Mouse (Mus musculus): ENCODE results near the gene Gm49368.

Gm49368 gene

GRCm38 (mm10) chr7:128057860-128058259 lies 4.6 kb upstream of the Gm49368 start:
- no peak for DNase-seq (ENCODE audit: low spot score)

DNA sequence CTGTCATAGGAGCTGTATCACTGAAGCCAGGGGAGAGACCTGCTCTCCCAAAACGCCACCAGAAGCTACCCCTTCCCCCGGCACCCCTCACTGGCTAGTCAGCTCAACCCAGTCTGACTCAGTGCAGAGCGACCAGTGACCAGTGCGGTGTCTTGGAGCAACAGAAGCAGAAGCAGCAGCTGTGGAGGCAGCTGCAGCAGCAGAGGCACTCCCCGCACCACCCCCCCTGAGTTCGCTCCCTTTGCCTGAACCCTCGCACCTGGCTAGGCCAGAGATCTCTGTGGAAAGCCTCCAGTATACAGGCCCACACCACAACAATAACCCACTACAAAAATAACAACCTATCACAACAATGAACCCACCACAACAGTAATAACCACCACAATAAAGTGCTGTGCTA lies 3.9 kb upstream of the Gm49368 start:
- no peak for DNase-seq (ENCODE audit: low spot score)

DNA sequence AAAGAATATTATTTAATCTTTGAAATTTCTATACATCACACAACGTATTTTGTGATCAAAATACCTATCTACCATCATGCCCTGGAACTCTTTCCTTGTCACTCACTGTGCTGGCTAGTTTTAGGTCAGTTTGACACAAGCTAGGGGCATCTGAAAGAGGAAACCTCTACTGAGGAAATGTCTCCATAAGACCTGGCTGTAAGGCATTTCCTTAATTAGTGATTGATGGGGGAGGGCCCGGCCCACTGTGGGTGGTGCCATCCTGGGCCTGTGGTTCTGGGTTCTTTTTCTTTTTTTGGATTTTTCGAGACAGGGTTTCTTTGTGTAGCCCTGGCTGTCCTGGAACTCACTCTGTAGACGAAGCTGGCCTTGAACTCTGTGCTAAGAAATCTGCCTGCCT lies 3.4 kb upstream of the Gm49368 start:
- DNase-seq (ENCODE audit: low spot score): no peak

DNA sequence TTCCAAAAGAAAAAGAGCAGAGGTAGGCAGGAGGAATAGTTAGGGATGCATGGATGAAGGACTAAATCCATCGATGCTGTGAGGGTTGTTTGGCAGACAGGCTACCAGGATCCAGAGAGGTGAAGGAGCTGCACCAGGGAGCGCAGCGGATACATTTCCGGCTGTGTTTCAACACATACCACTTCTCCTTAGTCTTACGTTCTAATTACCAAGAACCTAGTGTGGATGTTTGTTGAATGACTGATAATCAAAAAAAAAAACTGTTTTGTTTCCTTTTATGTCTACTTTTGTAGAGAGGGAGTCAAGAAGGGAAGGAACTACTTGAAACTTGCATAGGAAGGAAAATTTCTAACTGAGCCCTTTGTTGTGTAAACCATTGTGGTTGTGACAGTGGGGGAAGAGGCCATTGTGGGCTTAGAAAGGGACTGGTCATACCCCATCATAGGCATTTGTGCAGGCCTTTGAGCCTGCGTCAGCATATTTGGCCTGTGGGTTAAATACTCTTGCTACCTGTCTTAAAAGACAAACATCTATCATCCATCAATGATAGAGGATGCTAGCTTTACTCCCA lies 813 bp downstream of the Gm49368 start:
- no peak for DNase-seq (ENCODE audit: low spot score)

DNA sequence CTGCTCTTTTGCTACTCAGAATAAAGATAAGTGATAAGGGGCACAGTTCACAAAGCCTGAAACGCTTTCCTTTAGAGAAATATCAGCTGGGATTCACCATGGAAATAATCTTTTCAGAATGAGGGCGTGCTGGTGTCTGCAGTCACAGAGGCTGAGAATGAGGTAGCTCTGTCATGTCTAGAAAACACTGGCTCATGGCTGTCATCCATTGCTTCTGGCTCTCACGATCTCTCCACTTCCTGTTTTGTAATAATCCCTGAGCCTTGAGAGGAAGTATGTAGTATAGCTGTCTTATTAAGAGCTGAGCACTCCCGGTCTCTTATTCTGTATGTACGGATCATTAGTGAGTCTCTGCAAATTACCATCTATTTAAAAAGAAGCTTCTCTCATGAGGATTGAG lies 3.1 kb downstream of the Gm49368 start:
- no peak for DNase-seq (ENCODE audit: low spot score)

DNA sequence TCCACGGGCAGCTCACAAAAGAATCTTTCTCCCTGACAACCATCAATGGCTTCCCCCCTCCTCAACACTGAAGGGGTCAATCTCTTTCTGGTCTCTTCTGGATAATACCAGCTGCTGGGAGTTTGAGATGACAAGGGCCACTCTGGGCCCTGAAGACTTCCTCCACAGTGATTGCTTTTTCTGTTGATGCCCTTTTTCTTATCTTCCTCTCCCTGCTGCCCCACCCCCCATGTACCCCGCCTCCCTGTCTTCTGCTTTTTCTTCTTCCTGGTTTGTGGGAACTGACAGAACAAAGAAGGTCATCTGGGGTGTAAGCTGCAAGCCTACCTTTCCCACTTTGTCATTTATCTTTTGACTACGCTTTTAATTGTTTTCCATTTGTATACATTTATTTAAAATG lies 5.4 kb downstream of the Gm49368 start:
- no peak for DNase-seq (ENCODE audit: low spot score)

DNA sequence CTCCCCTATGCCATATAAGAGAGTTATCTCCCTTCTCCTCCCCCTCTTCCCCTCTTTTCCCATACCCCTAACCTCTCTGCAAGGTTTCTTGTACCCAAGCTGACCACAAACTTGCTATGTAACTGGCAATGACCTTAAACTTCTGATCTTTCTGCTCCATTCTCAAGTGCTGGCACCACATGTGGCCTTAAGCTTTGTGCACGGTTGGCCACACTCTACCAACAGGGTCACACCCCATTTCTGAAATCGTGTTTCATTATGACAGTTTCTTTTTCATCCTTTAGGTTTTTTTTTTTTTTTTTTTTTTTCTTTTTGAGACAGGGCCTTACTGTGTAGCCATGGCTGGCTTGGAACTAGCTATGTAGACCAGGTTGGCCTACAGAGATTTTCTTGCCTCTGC lies 7.4 kb downstream of the Gm49368 start:
- no peak for DNase-seq (ENCODE audit: low spot score)

DNA sequence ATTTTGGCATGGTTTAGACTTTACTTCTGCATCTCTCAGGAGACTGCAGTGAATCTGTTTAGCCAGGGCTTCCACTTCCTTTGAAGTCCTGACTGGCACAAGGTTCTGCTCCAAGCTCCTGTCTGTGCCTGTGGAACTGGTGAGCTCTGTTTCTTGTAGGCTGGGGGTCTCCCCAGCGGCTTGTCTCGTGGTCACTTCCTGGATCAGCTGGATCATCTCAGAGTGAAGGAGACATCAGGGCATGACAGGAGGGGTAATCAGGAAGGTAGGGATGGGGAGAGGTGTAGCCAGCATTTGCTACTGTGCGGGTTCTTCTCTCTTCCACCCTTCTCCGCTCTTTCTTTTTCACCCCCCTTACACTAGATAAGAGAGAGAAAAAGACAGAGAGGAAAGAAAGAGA lies 9.3 kb downstream of the Gm49368 start:
- DNase-seq (ENCODE audit: low spot score): no peak

GRCm38 (mm10) chr7:128080012-128080411 lies 17.5 kb downstream of the Gm49368 start:
- no peak for DNase-seq (ENCODE audit: low spot score)

DNA sequence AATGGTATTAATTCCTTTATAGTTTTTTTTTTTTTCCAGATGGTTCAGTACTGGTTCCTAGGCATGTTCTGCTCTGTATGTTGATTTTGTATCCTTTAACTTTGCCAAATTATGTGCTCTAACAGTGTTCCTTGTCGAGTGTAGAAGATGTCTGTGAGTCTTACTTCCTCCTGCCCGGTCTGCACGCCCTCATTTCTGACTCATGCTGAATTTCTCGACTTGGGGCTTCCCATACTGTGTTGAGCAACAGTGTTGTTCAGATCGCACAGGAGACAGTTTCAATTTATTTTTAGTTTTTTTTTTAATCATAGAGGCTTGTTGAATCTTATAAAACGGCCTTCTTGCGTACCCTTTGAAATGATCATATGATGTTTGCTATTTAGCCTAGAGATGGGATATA lies 26.7 kb downstream of the Gm49368 start:
- no peak for DNase-seq (ENCODE audit: low spot score)

GRCm38 (mm10) chr7:128098135-128098534 lies 35.7 kb downstream of the Gm49368 start:
- DNase-seq (ENCODE audit: low spot score): no peak

GRCm38 (mm10) chr7:128100742-128101357 lies 38.4 kb downstream of the Gm49368 start:
- no peak for DNase-seq (ENCODE audit: low spot score)

DNA sequence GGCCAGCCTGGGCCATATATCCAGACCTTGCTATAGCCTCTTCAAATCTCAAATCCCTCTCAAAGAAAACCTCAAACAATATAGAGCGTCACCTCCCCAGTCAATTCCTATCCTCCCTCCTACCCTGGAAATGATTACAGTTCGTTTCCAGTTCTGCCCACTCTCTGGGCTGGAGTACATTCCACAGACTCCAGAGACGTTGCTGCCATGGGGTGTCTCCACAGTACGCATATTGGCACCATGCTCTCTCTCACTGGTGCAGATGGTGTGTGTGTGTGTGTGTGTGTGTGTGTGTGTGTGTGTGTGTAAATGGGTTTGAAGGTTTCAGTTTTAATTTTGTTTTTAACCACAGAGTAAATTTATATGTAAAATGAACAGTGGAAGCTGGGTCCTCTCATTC lies 42.8 kb downstream of the Gm49368 start:
- DNase-seq (ENCODE audit: low spot score): no peak

GRCm38 (mm10) chr7:128107462-128107861 lies 45.0 kb downstream of the Gm49368 start:
- no peak for DNase-seq (ENCODE audit: low spot score)

DNA sequence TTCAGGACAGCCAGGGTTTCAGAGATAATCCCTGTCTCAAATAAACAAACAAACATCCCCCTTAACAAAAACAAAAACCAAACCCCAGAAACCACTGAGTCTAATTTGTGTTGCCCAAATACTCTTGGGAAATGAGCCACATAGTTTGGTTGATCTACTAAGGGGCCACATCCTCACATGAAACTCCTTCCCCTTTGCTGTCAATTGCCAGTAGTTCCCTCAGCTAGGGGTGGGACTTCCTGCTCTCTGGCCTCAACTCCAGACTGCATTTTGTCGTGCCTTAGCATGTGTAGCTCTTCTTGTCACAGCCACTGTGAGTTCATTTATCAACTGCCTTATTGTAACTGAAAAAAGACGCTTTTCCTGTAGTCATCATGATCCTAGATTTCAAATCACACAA lies 47.8 kb downstream of the Gm49368 start:
- DNase-seq (ENCODE audit: low spot score): no peak

- no peak for DNase-seq (ENCODE audit: low spot score)
Measured at GRCm38 (mm10) chr7:128112131-128112530, 49.6 kb downstream of the Gm49368 start.

DNA sequence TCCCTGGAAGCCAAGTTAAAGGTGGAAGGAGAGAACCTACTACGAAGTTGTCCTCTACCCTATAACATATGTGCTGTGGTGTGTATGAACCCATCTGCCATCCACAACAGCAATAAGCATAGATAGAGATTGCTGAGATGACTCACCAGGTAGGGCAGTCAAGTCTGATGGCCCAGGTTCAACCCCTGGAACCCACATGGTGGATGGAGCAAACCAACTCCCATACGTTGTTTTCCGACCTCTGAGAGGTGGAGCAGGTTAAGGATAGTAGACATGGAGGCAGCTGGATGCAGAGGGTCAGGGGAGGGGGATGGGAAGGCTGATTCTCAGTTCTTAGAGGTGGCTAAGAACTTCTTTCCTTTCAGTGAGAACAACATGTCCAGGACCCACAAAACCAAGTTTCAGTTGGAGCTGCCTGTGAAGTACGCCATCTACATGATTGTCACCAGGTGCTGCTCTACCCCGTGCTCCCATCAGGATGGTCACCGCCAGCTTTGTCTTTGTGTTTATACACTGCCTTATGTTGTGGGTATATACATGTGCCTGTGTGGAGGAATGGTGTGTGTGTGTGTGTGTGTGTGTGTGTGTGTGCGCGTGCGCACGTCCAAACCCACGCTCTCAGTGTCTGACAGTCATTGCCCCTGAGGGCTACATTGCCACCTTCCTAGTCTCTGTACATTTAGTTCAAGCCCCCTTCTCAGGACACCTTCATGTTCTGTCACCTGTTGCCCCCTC lies 52.1 kb downstream of the Gm49368 start:
- DNase-seq (ENCODE audit: low spot score): no peak

DNA sequence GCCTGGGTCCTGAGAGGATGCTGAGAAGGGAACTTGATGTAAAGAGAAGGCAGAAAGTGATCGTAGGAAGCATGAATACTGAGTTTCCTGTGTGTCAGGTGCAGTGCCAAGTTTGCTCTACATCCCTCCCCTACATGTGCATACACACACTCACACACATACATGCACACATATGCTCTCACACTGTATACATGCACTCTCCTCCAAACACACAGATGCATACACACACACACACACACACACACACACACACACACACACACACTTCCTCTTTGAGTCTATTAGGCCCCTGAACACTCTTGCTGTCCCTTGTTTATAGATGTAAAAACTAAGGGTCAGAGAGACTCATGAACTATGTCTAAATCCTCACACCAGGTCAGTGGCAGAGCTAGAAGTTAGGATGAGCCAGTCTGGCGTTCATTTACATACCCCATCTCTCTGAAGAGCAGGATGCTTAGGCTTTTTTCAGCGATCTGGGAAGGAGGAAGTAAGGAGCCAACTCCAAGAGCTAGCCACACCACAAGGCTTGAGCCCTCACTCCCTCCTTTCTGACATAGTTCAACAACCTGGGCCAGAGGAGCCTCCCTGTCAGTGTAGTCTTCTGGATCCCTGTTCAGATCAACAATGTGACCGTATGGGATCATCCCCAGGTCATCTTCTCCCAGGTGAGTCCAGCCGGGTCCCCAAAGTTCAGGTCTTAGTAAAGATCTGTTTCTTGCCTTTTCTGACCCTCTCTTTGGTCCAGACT lies 52.9 kb downstream of the Gm49368 start:
- no peak for DNase-seq (ENCODE audit: low spot score)

DNA sequence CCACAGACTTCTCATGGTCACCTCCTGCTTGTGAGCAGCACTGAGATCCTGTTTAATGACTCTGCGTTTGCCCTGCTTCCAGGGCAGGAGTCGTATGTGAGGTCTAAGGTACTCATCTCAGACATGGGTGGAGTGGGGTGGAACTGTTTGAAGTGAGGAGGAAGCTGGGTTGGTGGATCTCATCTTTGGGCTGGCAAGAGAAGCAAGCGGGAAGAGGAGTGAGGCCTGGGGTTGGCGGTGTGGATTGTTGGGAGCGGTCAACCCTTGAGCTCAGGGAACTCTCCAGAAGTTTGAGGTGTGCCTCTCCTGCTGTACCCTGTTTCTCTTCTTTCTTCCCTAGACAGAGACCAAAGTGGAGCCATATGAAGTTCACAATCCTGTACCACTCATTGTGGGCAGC lies 53.9 kb downstream of the Gm49368 start:
- DNase-seq (ENCODE audit: low spot score): no peak

DNA sequence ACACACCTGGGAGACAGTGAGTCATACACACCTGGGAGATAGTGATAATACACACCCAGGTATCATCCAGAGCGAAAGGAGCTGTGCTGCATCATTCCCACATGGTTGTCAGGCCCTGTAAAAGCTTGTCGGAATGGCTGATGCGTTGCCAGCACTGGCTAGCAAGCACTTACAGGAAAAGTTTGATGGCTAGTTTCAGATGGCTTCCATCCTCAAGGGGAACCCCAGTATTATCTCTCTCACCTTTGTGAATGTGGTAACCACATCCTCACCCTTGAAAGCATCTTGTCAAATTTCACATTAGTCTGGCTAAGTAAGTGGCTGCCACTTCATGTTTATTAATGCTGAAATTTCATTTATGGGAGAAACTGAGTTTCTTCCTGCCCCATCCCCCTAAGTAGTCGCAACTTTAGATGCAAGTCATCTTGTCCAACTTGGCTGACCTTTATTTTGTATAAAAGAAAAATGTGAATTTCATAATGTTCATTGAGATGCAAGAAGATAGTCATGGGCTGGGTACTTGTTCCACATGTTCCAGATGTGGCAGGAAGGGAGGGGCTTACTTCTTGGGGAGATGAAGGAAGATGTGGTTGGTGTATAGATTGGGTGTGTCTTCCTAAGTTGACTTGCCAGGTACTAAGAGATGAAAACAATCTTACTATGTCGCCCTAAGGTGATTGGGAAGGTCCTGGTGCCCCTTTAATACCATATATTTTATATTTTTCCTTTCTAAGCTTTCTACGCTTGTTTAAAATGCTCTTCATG lies 57.4 kb downstream of the Gm49368 start:
- no peak for DNase-seq (ENCODE audit: low spot score)

GRCm38 (mm10) chr7:128128741-128129720 lies 66.5 kb downstream of the Gm49368 start, which contains the start of gene Itgax:
Gene Itgax, plus strand, starts transcription at chr7:128129547.
- no peak for DNase-seq (ENCODE audit: low spot score)

All from urinary bladder, postnatal 10 days (tissue).